In genomic region chr15:86478685-86479502, GRCm38 (mm10) we compare ENCODE assay signal across 11 mouse cellular contexts.
DNase-seq lines count a peak whose midpoint lies in the region; ATAC-seq lines count a peak whose summit lies in the region.
"Had no signal": no experiment of that assay in that cellular context is flagged by ENCODE, and none has a peak within 500 bp of the region (broad histone marks: within the 10 kb centered on the region; RNA-seq: fewer than 3 reads in every experiment).

No protein-coding gene starts in this region.

- H3K9ac ChIP-seq in midbrain, embryonic 13.5 days (replicated peaks) = no peak overlapping the region
- H3K9ac ChIP-seq: stomach, embryonic 15.5 days had no signal

- H3K27me3 ChIP-seq in midbrain, embryonic 13.5 days = no peaks in the 10 kb centered on the region
- H3K27me3 ChIP-seq: CH12.LX; stomach, embryonic 15.5 days had no signal

- DNase-seq in embryo, embryonic 10 days (ENCODE audit: low spot score) = peak; percentile 63
- DNase-seq in embryo, embryonic 9.5 days (ENCODE audit: extremely low spot score) = no peak
- DNase-seq in adipocyte (ENCODE audit: low spot score) = peak; percentile 12
- peak; percentile 13 to 22 for DNase-seq in heart, postnatal 36 days
- no peak for DNase-seq in lung, postnatal 25 days (ENCODE audit: low spot score)
- no peak for DNase-seq in gastrocnemius, adult 8-10 months (ENCODE audit: low spot score in 2 of 2)

- H3K27ac ChIP-seq in midbrain, embryonic 13.5 days = peak overlapping the region; percentile 27
- H3K27ac ChIP-seq: macrophage; stomach, embryonic 15.5 days had no signal

- H3K9me3 ChIP-seq in midbrain, embryonic 13.5 days = no peaks in the 10 kb centered on the region
- H3K9me3 ChIP-seq: stomach, embryonic 15.5 days had no signal

- intact Hi-C loops in heart, postnatal 36 days (cut with DNase I) = no loop called here

- H3K36me3 ChIP-seq in midbrain, embryonic 13.5 days = no peaks in the 10 kb centered on the region
- H3K36me3 ChIP-seq: stomach, embryonic 15.5 days had no signal

- WGBS in midbrain, embryonic 13.5 days = 50% methylated on average over 13 of the region's 13 CpGs

- H3K4me3 ChIP-seq in midbrain, embryonic 13.5 days (replicated peaks) = no peak overlapping the region
- H3K4me3 ChIP-seq: stomach, embryonic 15.5 days had no signal

- H3K4me1 ChIP-seq in midbrain, embryonic 13.5 days (replicated peaks) = peaks cover 48% of the 10 kb centered on the region
- H3K4me1 ChIP-seq: stomach, embryonic 15.5 days had no signal

- peak; percentile 61 for ATAC-seq in midbrain, embryonic 13.5 days
- no peak for ATAC-seq in inflammation-experienced regulatory T-cells, adult 6 months

- H3K4me2 ChIP-seq in midbrain, embryonic 13.5 days (replicated peaks) = no peak overlapping the region
- H3K4me2 ChIP-seq: stomach, embryonic 15.5 days had no signal

Comparison
In these comparisons a context has a peak if more than half of its experiments do, and no peak if none do; other contexts are left out.
1. DNase-seq: peak in embryo, embryonic 10 days (single experiment), adipocyte (single experiment) and heart, postnatal 36 days (2 of 2); none in embryo, embryonic 9.5 days (single experiment), lung, postnatal 25 days (single experiment) and gastrocnemius, adult 8-10 months (0 of 2).